Mouse (Mus musculus): ENCODE results near the gene Pex7.

DNA sequence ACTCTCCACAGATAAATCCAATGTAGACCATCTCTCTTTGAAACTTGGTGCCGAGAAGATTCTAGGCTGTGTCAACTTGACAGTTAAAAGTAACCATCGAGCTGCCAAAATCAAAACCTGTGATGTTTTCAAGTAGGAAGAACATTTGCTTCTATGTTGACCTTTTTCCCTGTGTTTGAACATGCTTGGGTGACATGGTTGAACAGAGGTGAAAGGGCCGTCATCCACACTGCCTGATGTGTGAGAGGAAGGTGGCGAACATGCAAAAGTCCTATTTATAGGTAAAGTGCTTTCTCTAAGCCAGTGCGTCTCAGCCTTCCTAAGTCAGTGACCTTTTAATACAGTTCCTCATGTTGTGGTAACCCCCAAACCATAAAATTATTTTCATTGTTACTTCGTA, 48.3 kb upstream of the Pex7 start:
- TF ChIP-seq CTCF (IDR thresholded peaks at IDR 0.05; ENCODE audit: low read depth) (no peak), EP300 (IDR thresholded peaks at IDR 0.05; ENCODE audit: low read depth) (no peak)
